Mouse (Mus musculus) lung, adult 2 months (tissue): Measurements from ENCODE around the gene Hacd2. TPM values are rescaled to one million over a fixed set of nuclear protein-coding genes. Genes with fewer than 3 reads are reported as not detected.
A peak's percentile ranks its signal among the peaks of the same experiment; 100 is the strongest.

Source experiments
- DNase-seq: peaks from one replicate; pipeline ENCODE4 v3.0.0; 2022
- H3K4me1 ChIP-seq: fragments of 200-500 bp; 2 replicates; pipeline ENCODE4 v1.6.1; 2011; ENCODE audit warnings: low read length; ENCODE audit not compliant: control insufficient read depth, insufficient read depth
- H3K4me3 ChIP-seq: fragments of 200-500 bp; replicated peaks from 2 replicates; pipeline ENCODE3; 2011; ENCODE audit warnings: low read depth, mild to moderate bottlenecking, control low read depth, low read length; ENCODE audit errors: extremely low read depth
- CTCF ChIP-seq: fragments of 200-500 bp; IDR thresholded peaks from 2 replicates; pipeline ENCODE4 v1.5.1; 2011; ENCODE audit warnings: mild to moderate bottlenecking, low read length, control low read depth; ENCODE audit not compliant: insufficient read depth
- POLR2A ChIP-seq: fragments of 200-500 bp; IDR thresholded peaks from 2 replicates; pipeline ENCODE4 v1.6.1; 2011; ENCODE audit warnings: low read depth, mild to moderate bottlenecking, control low read depth, low read length, borderline replicate concordance; ENCODE audit errors: extremely low read depth
- WGBS: fragments of 180-500 bp; shearing (Covaris S2); methylation state at CpG from one replicate; pipeline ENCODE4 v1.1.7; 2018; 5-methylcytosine and 5-hydroxymethylcytosine counted together
- polyA plus RNA-seq: library from polyadenylated mRNA; depleted of rRNA; stranded (reverse); fragments of >200 nt; gene quantifications from 2 replicates; pipeline ENCODE4 v1.2.3, GENCODE M21; 2012; rRNA removed

Hacd2 gene
- polyA plus RNA-seq, 1 experiment, result 22.5 TPM

- TF ChIP-seq CTCF (no peak), POLR2A (no peak)
- WGBS, result 40% methylated on average over 9 of the region's 9 CpGs
- no peak for DNase-seq
- Histone ChIP-seq H3K4me3 (no peak overlapping the region), H3K4me1 (no peaks in the 10 kb centered on the region)
Observed at GRCm38 (mm10) chr16:35140620-35140975, 118.4 kb downstream of the Hacd2 start.

GRCm38 (mm10) chr16:35141839-35142238 lies 119.6 kb downstream of the Hacd2 start:
- Histone ChIP-seq H3K4me3 (no peak overlapping the region), H3K4me1 (no peaks in the 10 kb centered on the region)
- 79% methylated on average over 8 of the region's 8 CpGs for WGBS
- TF ChIP-seq CTCF, result no peak
- no peak for TF ChIP-seq POLR2A
- DNase-seq, result no peak

- Histone ChIP-seq H3K4me3 (no peak overlapping the region), H3K4me1 (no peaks in the 10 kb centered on the region)
- WGBS, result 41% methylated on average over 4 of the region's 4 CpGs
- no peak for DNase-seq
- TF ChIP-seq POLR2A (no peak), CTCF (no peak)
Observed at GRCm38 (mm10) chr16:35146153-35146552, 123.9 kb downstream of the Hacd2 start.

- 9% methylated on average over 12 of the region's 12 CpGs for WGBS
- Histone ChIP-seq H3K4me1 (0 out of 2 replicates have a peak, but pooled peaks cover 4% of the 10 kb centered on the region), H3K4me3 (no peak overlapping the region)
- TF ChIP-seq CTCF, result no peak
- no peak for TF ChIP-seq POLR2A
- DNase-seq, result no peak
Observed at GRCm38 (mm10) chr16:35153146-35153755, 131.0 kb downstream of the Hacd2 start.

- DNase-seq, result no peak
- under 1% methylated on average over 29 of the region's 29 CpGs for WGBS
- H3K4me1 ChIP-seq, result 0 out of 2 replicates have a peak, but pooled peaks cover 4% of the 10 kb centered on the region
- H3K4me3 ChIP-seq, result peak overlapping the region; percentile 35
- TF ChIP-seq POLR2A, result no peak
- no peak for TF ChIP-seq CTCF
Observed at GRCm38 (mm10) chr16:35154245-35154640, 132.0 kb downstream of the Hacd2 start.

- Histone ChIP-seq H3K4me1 (0 out of 2 replicates have a peak, but pooled peaks cover 4% of the 10 kb centered on the region), H3K4me3 (peak within 1 kb of the TSS; percentile 36)
- peak; percentile 34 for DNase-seq
- no peak for TF ChIP-seq CTCF
- TF ChIP-seq POLR2A, result no peak
- 1% methylated on average over 79 of the region's 104 CpGs for WGBS
Observed at GRCm38 (mm10) chr16:35154641-35155390, 132.6 kb downstream of the Hacd2 start, which contains the start of gene Adcy5. Gene Adcy5, plus strand, starts transcription at chr16:35154877.

- 0 out of 2 replicates have a peak, but pooled peaks cover 4% of the 10 kb centered on the region for H3K4me1 ChIP-seq
- DNase-seq, result peak; percentile 45
- H3K4me3 ChIP-seq, result peak overlapping the region; percentile 33
- TF ChIP-seq CTCF, result no peak
- TF ChIP-seq POLR2A, result no peak
- 2% methylated on average over 76 of the region's 87 CpGs for WGBS
Observed at GRCm38 (mm10) chr16:35155391-35156305, 133.4 kb downstream of the Hacd2 start.

- Histone ChIP-seq H3K4me3 (no peak overlapping the region), H3K4me1 (0 out of 2 replicates have a peak, but pooled peaks cover 4% of the 10 kb centered on the region)
- 3% methylated on average over 47 of the region's 48 CpGs for WGBS
- DNase-seq, result peak; percentile 54
- TF ChIP-seq POLR2A, result no peak
- no peak for TF ChIP-seq CTCF
Observed at GRCm38 (mm10) chr16:35156306-35156695, 134.1 kb downstream of the Hacd2 start.

GRCm38 (mm10) chr16:35156832-35157231 lies 134.6 kb downstream of the Hacd2 start:
- no peak for DNase-seq
- 80% methylated on average over 21 of the region's 21 CpGs for WGBS
- 0 out of 2 replicates have a peak, but pooled peaks cover 4% of the 10 kb centered on the region for H3K4me1 ChIP-seq
- no peak overlapping the region for H3K4me3 ChIP-seq
- TF ChIP-seq CTCF (no peak), POLR2A (no peak)

Other genes starting within 250 kb of the Hacd2 start
- 17.5 and 18.3 TPM in 2 replicates for gene Adcy5, start 132.4 kb downstream of the Hacd2 start, polyA plus RNA-seq